24 mouse cellular contexts compared by ENCODE assay signal in the genomic region with DNA sequence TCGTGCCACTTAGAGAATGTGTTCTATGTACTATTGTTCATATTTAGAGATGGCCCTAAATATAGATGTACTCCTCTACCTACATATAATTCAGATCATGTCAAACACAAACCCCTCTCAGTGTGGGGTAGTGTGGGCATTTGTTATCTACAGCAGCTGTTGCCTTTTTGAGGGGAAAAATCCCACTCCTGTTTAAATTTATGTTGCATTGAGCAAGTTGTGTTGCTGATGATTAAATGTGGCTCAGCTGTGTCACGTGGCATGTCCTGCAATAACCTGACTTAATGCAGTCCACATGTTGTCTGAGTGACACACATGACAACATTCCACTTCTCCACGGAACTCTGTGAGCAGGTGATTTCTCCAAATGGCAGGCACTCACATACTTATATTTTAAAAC.
"Had no signal": no experiment of that assay in that cellular context is flagged by ENCODE, and none has a peak within 500 bp of the region (broad histone marks: within the 10 kb centered on the region; RNA-seq: fewer than 3 reads in every experiment).

No protein-coding gene starts in this region.

- H3K4me3 ChIP-seq: kidney, embryonic 15.5 days; limb, embryonic 10.5 days; limb, embryonic 13.5 days; liver, embryonic 12.5 days; liver, embryonic 15.5 days; lung, embryonic 15.5 days; megakaryocyte, embryonic 14.5 days; midbrain, embryonic 10.5 days; midbrain, embryonic 13.5 days; neural tube, embryonic 12.5 days; neural tube, embryonic 15.5 days; stomach, embryonic 15.5 days had no signal

- H3K4me1 ChIP-seq: kidney, embryonic 15.5 days; limb, embryonic 13.5 days; liver, embryonic 12.5 days; liver, embryonic 15.5 days; lung, embryonic 15.5 days; midbrain, embryonic 13.5 days; neural tube, embryonic 12.5 days; neural tube, embryonic 15.5 days; stomach, embryonic 15.5 days had no signal

- DNase-seq: kidney, adult 8-10 months; kidney, postnatal 10 days; kidney, postnatal 36 days; layer of hippocampus, adult 9-11 months; liver; lung, adult 18-20 months; lung, postnatal 10 days; lung, postnatal 36 days; spleen, adult 18-20 months; thymus, adult 18-20 months; thymus, postnatal 36 days had no signal

- H3K27ac ChIP-seq: kidney, embryonic 15.5 days; limb, embryonic 10.5 days; limb, embryonic 13.5 days; liver, embryonic 12.5 days; liver, embryonic 15.5 days; lung, embryonic 15.5 days; midbrain, embryonic 10.5 days; midbrain, embryonic 13.5 days; neural tube, embryonic 12.5 days; neural tube, embryonic 15.5 days; stomach, embryonic 15.5 days had no signal

- H3K36me3 ChIP-seq: kidney, embryonic 15.5 days; limb, embryonic 10.5 days; limb, embryonic 13.5 days; liver, embryonic 12.5 days; liver, embryonic 15.5 days; lung, embryonic 15.5 days; midbrain, embryonic 10.5 days; midbrain, embryonic 13.5 days; neural tube, embryonic 12.5 days; neural tube, embryonic 15.5 days; stomach, embryonic 15.5 days had no signal

- H3K9me3 ChIP-seq: kidney, embryonic 15.5 days; limb, embryonic 10.5 days; limb, embryonic 13.5 days; liver, embryonic 12.5 days; liver, embryonic 15.5 days; lung, embryonic 15.5 days; megakaryocyte, embryonic 14.5 days; midbrain, embryonic 10.5 days; midbrain, embryonic 13.5 days; neural tube, embryonic 12.5 days; neural tube, embryonic 15.5 days; stomach, embryonic 15.5 days had no signal

- H3K27me3 ChIP-seq: kidney, embryonic 15.5 days; limb, embryonic 13.5 days; liver, embryonic 12.5 days; liver, embryonic 15.5 days; lung, embryonic 15.5 days; megakaryocyte, embryonic 14.5 days; midbrain, embryonic 13.5 days; neural tube, embryonic 12.5 days; neural tube, embryonic 15.5 days; stomach, embryonic 15.5 days had no signal

- H3K9ac ChIP-seq: kidney, embryonic 15.5 days; limb, embryonic 13.5 days; liver, embryonic 12.5 days; liver, embryonic 15.5 days; lung, embryonic 15.5 days; midbrain, embryonic 13.5 days; neural tube, embryonic 12.5 days; neural tube, embryonic 15.5 days; stomach, embryonic 15.5 days had no signal

- H3K4me2 ChIP-seq: kidney, embryonic 15.5 days; limb, embryonic 13.5 days; liver, embryonic 12.5 days; liver, embryonic 15.5 days; lung, embryonic 15.5 days; midbrain, embryonic 13.5 days; neural tube, embryonic 12.5 days; neural tube, embryonic 15.5 days; stomach, embryonic 15.5 days had no signal

- ATAC-seq: liver, embryonic 12.5 days; midbrain, embryonic 13.5 days; midbrain, embryonic 16.5 days had no signal
